Mouse (Mus musculus): ENCODE data around the gene Lsm10. TPM values are rescaled to one million over a fixed set of nuclear protein-coding genes. Genes with fewer than 3 reads are reported as not detected.

Gene Lsm10
- polyA plus RNA-seq, 1 experiment from 2014 or later = 36.7 TPM

GRCm38 (mm10) chr4:126113243-126113642 is 16.8 kb downstream of the Lsm10 start:
- Histone ChIP-seq H3K36me3 (peaks cover 7% of the 10 kb centered on the region; the same call in 1 of the 2 replicates), H3K4me1 (peaks cover 65% of the 10 kb centered on the region), H3K27me3 (replicated peaks) (no peaks in the 10 kb centered on the region), H3K9me3 (replicated peaks) (no peaks in the 10 kb centered on the region), H3K9ac (no peak overlapping the region), H3K4me2 (no peak overlapping the region), H3K27ac (no peak overlapping the region; the same call in 1 of the 2 replicates), H3K4me3 (no peak overlapping the region)
- no peak for ATAC-seq
- WGBS (ENCODE audit: insufficient replicate concordance) = 75% methylated on average over 4 of the region's 4 CpGs

DNA sequence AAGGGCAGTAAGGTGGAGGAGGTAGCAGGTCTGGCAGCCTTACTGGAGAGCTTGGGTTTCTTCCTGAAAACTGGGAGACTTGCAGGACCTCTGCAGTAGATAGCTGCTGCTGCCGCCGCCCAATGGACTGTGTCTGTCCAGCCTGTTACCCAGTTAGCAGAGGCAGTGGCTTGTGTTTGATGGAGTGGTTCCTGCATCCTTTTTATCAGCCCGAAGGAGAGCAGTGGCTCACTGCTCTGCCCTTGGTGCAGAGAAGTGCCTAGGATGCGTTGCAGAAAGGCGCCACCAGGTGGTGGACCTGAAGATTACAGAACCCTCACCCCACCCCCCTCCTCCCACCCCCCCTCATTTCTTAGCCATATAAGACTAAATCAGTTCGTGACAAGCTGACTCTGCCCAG is 17.5 kb downstream of the Lsm10 start:
- Histone ChIP-seq H3K9ac (no peak overlapping the region), H3K27me3 (replicated peaks) (no peaks in the 10 kb centered on the region), H3K4me2 (no peak overlapping the region), H3K4me3 (no peak overlapping the region), H3K9me3 (replicated peaks) (no peaks in the 10 kb centered on the region), H3K36me3 (peaks cover 7% of the 10 kb centered on the region; the same call in 1 of the 2 replicates), H3K4me1 (peaks cover 58% of the 10 kb centered on the region), H3K27ac (no peak overlapping the region)
- WGBS (ENCODE audit: insufficient replicate concordance) = 11% methylated on average over 6 of the region's 6 CpGs
- peak; percentile 29 for ATAC-seq

- no peak overlapping the region for H3K27ac ChIP-seq
These were observed 19.0 kb downstream of the Lsm10 start for GRCm38 (mm10) chr4:126115411-126115810.

GRCm38 (mm10) chr4:126115871-126116521 is 19.6 kb downstream of the Lsm10 start:
- no peak overlapping the region for H3K27ac ChIP-seq
- no peaks in the 10 kb centered on the region for H3K9me3 ChIP-seq (replicated peaks)
- H3K4me3 ChIP-seq = no peak overlapping the region
- WGBS (ENCODE audit: insufficient replicate concordance) = 69% methylated on average over 6 of the region's 6 CpGs
- no peak for ATAC-seq
- H3K36me3 ChIP-seq = peaks cover 13% of the 10 kb centered on the region
- H3K27me3 ChIP-seq (replicated peaks) = no peaks in the 10 kb centered on the region
- no peak overlapping the region for H3K4me2 ChIP-seq
- H3K4me1 ChIP-seq = peaks cover 38% of the 10 kb centered on the region
- H3K9ac ChIP-seq = no peak overlapping the region

More at GRCm38 (mm10) chr4:126115411-126115810, 19.0 kb downstream of the Lsm10 start:
- Histone ChIP-seq H3K27me3 (replicated peaks) (no peaks in the 10 kb centered on the region), H3K36me3 (peaks cover 7% of the 10 kb centered on the region; the same call in 1 of the 2 replicates), H3K4me3 (no peak overlapping the region), H3K4me2 (no peak overlapping the region), H3K9me3 (replicated peaks) (no peaks in the 10 kb centered on the region), H3K4me1 (peaks cover 44% of the 10 kb centered on the region), H3K9ac (no peak overlapping the region)
- no peak for ATAC-seq
- WGBS (ENCODE audit: insufficient replicate concordance) = 85% methylated on average over 9 of the region's 9 CpGs

DNA sequence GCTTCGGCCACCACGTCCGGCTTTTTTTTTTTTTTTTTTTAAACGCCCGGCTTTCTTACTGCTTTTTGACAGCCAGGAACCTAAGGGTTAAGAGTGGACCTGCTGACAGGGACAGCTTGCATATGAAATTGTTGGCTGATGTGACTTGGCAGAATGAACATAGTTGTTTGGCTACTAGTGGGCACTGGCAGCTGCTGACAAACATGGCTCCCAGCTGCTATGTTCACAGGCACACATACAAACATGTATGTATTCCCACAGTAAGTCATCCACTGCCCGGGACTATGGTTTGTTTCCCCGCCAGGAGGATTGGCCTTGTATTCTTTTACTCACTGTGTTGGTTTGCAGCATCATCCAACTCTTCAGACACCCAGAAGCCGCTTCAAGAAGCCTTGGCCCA is 20.7 kb downstream of the Lsm10 start:
- H3K27ac ChIP-seq = no peak overlapping the region
- H3K4me3 ChIP-seq = no peak overlapping the region
- H3K27me3 ChIP-seq (replicated peaks) = no peaks in the 10 kb centered on the region
- 80% methylated on average over 8 of the region's 8 CpGs for WGBS (ENCODE audit: insufficient replicate concordance)
- H3K4me2 ChIP-seq = no peak overlapping the region
- H3K9me3 ChIP-seq (replicated peaks) = no peaks in the 10 kb centered on the region
- no peak overlapping the region for H3K9ac ChIP-seq
- peaks cover 30% of the 10 kb centered on the region for H3K4me1 ChIP-seq
- H3K36me3 ChIP-seq = peaks cover 22% of the 10 kb centered on the region
- no peak for ATAC-seq

DNA sequence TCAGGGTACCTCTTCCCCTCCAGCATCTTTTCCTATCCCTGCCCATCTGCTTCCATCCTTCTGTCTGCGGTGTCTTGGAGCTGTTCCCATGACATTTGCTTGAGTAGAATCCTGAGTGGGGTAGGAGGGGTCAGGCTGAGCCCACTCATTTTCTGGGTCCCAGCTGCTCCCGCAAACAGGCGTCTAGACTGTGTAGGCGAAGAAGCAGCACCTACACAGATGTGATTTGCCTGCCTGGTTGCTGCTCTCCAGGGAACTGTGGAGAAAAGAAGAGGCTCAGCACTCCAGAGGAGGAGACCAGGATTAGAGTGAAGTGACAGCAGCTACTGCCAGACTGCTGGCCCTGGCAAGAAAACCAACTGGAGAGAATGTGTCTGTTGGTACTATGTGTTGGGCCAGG is 22.2 kb downstream of the Lsm10 start:
- Histone ChIP-seq H3K4me2 (no peak overlapping the region), H3K4me1 (peaks cover 23% of the 10 kb centered on the region), H3K9me3 (replicated peaks) (no peaks in the 10 kb centered on the region), H3K36me3 (peaks cover 24% of the 10 kb centered on the region), H3K4me3 (no peak overlapping the region), H3K9ac (no peak overlapping the region), H3K27ac (no peak overlapping the region), H3K27me3 (replicated peaks) (no peaks in the 10 kb centered on the region)
- ATAC-seq = no peak
- WGBS (ENCODE audit: insufficient replicate concordance) = 88% methylated on average over 4 of the region's 4 CpGs

- Histone ChIP-seq H3K27me3 (replicated peaks) (no peaks in the 10 kb centered on the region), H3K9ac (no peak overlapping the region)
- no peak for ATAC-seq
These were observed 22.6 kb downstream of the Lsm10 start for GRCm38 (mm10) chr4:126119051-126119450.

DNA sequence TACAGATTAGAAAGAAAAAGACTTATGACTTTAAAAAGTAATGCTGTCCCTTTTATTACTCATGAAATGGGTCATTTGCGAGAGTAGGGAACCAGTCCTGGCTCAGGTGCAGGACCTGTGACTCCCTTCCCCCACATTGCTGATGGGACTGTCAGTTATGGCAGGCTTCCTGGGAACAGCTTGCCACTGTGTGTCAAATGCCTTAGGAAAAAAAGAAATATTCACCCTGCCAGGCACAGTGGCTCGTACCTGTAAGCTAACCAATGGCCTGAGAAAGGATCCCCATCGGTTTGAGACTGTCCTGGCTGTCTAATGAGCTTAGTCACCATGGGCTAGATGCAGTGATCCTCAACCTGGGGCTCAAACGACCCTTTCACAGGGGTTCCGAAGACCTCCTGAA is 23.6 kb downstream of the Lsm10 start:
- Histone ChIP-seq H3K9me3 (replicated peaks) (no peaks in the 10 kb centered on the region), H3K4me2 (no peak overlapping the region), H3K36me3 (peaks cover 38% of the 10 kb centered on the region), H3K27me3 (replicated peaks) (no peaks in the 10 kb centered on the region), H3K4me1 (peaks cover 10% of the 10 kb centered on the region), H3K27ac (no peak overlapping the region), H3K4me3 (no peak overlapping the region), H3K9ac (no peak overlapping the region)
- WGBS (ENCODE audit: insufficient replicate concordance) = 74% methylated on average over 5 of the region's 5 CpGs
- no peak for ATAC-seq

More at GRCm38 (mm10) chr4:126119051-126119450, 22.6 kb downstream of the Lsm10 start:
- H3K36me3 ChIP-seq = peaks cover 28% of the 10 kb centered on the region
- peaks cover 19% of the 10 kb centered on the region for H3K4me1 ChIP-seq
- H3K27ac ChIP-seq = no peak overlapping the region
- H3K4me2 ChIP-seq = no peak overlapping the region
- 64% methylated on average over 1 of the region's 1 CpGs for WGBS (ENCODE audit: insufficient replicate concordance)
- H3K4me3 ChIP-seq = no peak overlapping the region
- H3K9me3 ChIP-seq (replicated peaks) = no peaks in the 10 kb centered on the region

- Histone ChIP-seq H3K9me3 (replicated peaks) (no peaks in the 10 kb centered on the region), H3K36me3 (peaks cover 43% of the 10 kb centered on the region), H3K27me3 (replicated peaks) (no peaks in the 10 kb centered on the region), H3K4me3 (no peak overlapping the region), H3K4me2 (no peak overlapping the region), H3K4me1 (peaks cover 6% of the 10 kb centered on the region), H3K27ac (no peak overlapping the region), H3K9ac (no peak overlapping the region)
- 89% methylated on average over 2 of the region's 2 CpGs for WGBS (ENCODE audit: insufficient replicate concordance)
- no peak for ATAC-seq
These were observed 24.1 kb downstream of the Lsm10 start for GRCm38 (mm10) chr4:126120506-126120905.

DNA sequence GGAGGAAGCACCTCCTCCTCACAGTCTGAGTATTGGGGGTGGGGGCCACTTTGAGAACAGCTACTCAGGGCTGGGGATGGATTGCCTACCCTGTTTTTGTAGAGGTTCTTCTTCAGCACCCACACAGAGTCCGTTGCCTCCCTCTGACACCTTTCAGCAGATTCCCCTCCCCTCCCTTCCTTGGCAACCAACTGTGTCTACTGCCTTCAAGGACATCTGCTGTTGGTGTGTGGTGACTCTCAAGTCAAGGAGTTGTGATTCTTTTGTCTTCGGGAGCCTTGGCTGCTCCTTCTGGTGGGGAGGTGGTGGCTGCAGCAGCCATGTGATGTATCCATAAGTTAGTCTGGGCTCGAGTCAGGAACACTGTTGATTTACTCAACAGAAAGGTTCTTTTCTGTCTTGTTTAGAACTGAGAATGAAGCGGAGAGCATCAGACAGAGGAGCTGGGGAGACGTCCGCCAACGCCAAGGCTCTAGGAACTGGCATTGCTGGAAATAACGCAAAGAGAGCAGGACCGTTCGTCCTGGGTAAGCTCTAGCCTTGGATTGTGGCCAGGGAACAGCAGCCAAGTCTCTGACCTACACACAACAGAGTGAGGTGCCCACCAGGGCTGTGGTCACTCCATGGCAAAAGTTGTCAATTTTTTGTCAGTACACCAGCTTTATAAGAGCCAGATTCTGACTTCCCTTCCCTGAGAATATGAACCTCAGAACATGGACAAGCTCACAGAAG is 27.1 kb downstream of the Lsm10 start:
- WGBS (ENCODE audit: insufficient replicate concordance) = 83% methylated on average over 10 of the region's 10 CpGs
- Histone ChIP-seq H3K4me1 (no peaks in the 10 kb centered on the region), H3K9me3 (replicated peaks) (no peaks in the 10 kb centered on the region), H3K4me2 (no peak overlapping the region), H3K9ac (no peak overlapping the region), H3K27me3 (replicated peaks) (no peaks in the 10 kb centered on the region), H3K4me3 (no peak overlapping the region), H3K27ac (no peak overlapping the region), H3K36me3 (peaks cover 63% of the 10 kb centered on the region)
- no peak for ATAC-seq

DNA sequence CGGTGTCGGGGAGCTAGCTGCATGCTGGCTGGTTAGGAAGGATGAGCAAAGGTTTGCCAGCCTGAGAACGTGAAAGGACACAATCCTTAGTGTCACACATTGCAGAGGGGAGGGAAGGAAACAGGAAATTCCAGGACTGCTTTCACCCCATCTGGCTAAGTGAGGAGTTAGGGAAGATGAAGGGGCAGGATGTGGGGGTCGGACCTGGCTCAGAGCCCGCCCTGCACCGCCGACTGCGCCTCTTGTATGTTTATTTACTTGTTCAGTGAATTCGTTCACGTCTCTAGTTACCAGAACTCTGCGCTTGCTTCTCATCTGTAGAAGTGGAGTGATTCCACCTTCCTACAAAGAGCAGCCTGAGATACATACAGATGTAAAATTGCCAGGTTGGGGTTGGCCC is 34.1 kb downstream of the Lsm10 start:
- no peak for ATAC-seq

GRCm38 (mm10) chr4:126131290-126132121 is 35.1 kb downstream of the Lsm10 start:
- peak overlapping the region; percentile 38; the same call in 1 of the 2 replicates for H3K27ac ChIP-seq
- no peak overlapping the region for H3K4me3 ChIP-seq
- no peaks in the 10 kb centered on the region for H3K9me3 ChIP-seq (replicated peaks)
- no peak overlapping the region for H3K9ac ChIP-seq
- peaks cover 65% of the 10 kb centered on the region for H3K36me3 ChIP-seq
- no peaks in the 10 kb centered on the region for H3K27me3 ChIP-seq (replicated peaks)
- H3K4me1 ChIP-seq = peaks cover 15% of the 10 kb centered on the region
- WGBS (ENCODE audit: insufficient replicate concordance) = 53% methylated on average over 10 of the region's 10 CpGs
- H3K4me2 ChIP-seq = no peak overlapping the region
- ATAC-seq = no peak

More for the DNA sequence above, 34.1 kb downstream of the Lsm10 start:
- H3K27me3 ChIP-seq (replicated peaks) = no peaks in the 10 kb centered on the region
- H3K27ac ChIP-seq = peak overlapping the region; percentile 59; the same call in 1 of the 2 replicates
- H3K4me3 ChIP-seq = no peak overlapping the region
- peaks cover 65% of the 10 kb centered on the region for H3K36me3 ChIP-seq
- H3K4me1 ChIP-seq = peaks cover 15% of the 10 kb centered on the region
- WGBS (ENCODE audit: insufficient replicate concordance) = 76% methylated on average over 11 of the region's 11 CpGs
- H3K4me2 ChIP-seq = no peak overlapping the region
- no peaks in the 10 kb centered on the region for H3K9me3 ChIP-seq (replicated peaks)
- no peak overlapping the region for H3K9ac ChIP-seq

Data from liver, embryonic 12.5 days (tissue).